Mouse (Mus musculus): Measurements from ENCODE around the gene Sipa1l2. TPM values are rescaled to one million over a fixed set of nuclear protein-coding genes. Genes with fewer than 3 reads are reported as not detected.

Sipa1l2 gene
- polyA plus RNA-seq, 2 experiments = 0.47 to 0.69 TPM

DNA sequence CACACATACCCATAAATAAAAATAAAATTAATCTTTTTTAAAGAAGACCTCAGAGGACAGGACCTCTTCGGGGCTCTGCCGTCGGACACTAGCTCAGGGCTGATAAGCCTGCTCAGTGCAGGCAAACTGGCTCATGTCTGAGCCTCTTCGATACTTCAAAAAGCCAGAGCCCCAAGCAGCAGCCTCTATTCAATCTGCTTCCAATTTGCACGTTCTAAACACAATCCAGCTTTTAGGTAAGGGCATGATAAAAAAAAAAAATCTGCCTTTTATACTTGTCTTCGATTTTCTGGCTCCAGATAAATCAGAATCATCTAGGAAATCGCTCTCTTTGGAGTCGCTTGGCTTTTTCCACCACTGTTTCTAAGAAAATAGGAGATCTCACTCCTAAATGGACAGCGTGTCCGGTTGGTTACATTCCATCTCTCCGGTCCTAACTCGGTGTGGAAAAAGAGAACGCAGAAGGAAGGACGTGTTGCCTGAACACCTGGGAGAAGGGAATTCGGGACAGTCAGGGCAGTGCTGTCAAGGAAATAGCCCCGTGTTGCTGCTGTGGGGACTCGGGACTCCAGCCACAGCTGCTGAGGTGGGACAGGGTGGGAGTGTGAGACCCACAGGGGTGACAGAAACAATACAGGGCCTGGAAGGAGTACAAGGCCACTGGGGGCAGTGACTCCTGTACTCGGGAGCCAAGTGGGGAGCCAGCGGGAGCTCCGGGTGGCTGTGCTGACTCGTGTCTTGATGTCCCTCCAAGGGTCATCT, 42.4 kb upstream of the Sipa1l2 start:
- ATAC-seq (ENCODE audit: insufficient read depth) = no peak
- WGBS (ENCODE audit: insufficient replicate concordance) = 70% methylated on average over 21 of the region's 21 CpGs
- no peak overlapping the region for H3K4me3 ChIP-seq (ENCODE audit: insufficient read depth in 1 of 2, low read depth in 2 of 2, low read length in 2 of 2)

GRCm38 (mm10) chr8:125611024-125611798, 41.6 kb upstream of the Sipa1l2 start:
- no peak for ATAC-seq (ENCODE audit: insufficient read depth)
- Histone ChIP-seq H3K4me3 (ENCODE audit: insufficient read depth in 1 of 2, low read depth in 2 of 2, low read length in 2 of 2) (no peak overlapping the region), H3K9ac (replicated peaks) (no peak overlapping the region), H3K4me1 (replicated peaks; ENCODE audit: control insufficient read depth in 2 of 2, insufficient read depth in 2 of 2, low read length in 1 of 2) (no peaks in the 10 kb centered on the region), H3K9me3 (ENCODE audit: control insufficient read depth, low read length) (no peaks in the 10 kb centered on the region), H3K27ac (no peak overlapping the region), H3K36me3 (replicated peaks; ENCODE audit: control insufficient read depth, insufficient read depth, low read depth) (no peaks in the 10 kb centered on the region), H3K27me3 (ENCODE audit: control insufficient read depth, insufficient read depth, low read length) (no peaks in the 10 kb centered on the region), H3K4me2 (ENCODE audit: low read depth) (no peak overlapping the region)
- no peak for DNase-seq (ENCODE audit: low read depth in 3 of 3, low spot score in 3 of 3)
- TF ChIP-seq EP300 (IDR thresholded peaks at IDR 0.05; ENCODE audit: low read depth) = no peak
- TF ChIP-seq CTCF (IDR thresholded peaks at IDR 0.05; ENCODE audit: low read depth) = no peak
- WGBS (ENCODE audit: insufficient replicate concordance) = 63% methylated on average over 10 of the region's 10 CpGs

More for the DNA sequence above, 42.4 kb upstream of the Sipa1l2 start:
- no peak overlapping the region for H3K27ac ChIP-seq
- no peaks in the 10 kb centered on the region for H3K36me3 ChIP-seq (replicated peaks; ENCODE audit: control insufficient read depth, insufficient read depth, low read depth)
- H3K9me3 ChIP-seq (ENCODE audit: control insufficient read depth, low read length) = no peaks in the 10 kb centered on the region
- TF ChIP-seq CTCF (IDR thresholded peaks at IDR 0.05; ENCODE audit: low read depth) (no peak), EP300 (IDR thresholded peaks at IDR 0.05; ENCODE audit: low read depth) (no peak)
- no peaks in the 10 kb centered on the region for H3K4me1 ChIP-seq (replicated peaks; ENCODE audit: control insufficient read depth in 2 of 2, insufficient read depth in 2 of 2, low read length in 1 of 2)
- no peak for DNase-seq (ENCODE audit: low read depth in 3 of 3, low spot score in 3 of 3)
- H3K27me3 ChIP-seq (ENCODE audit: control insufficient read depth, insufficient read depth, low read length) = no peaks in the 10 kb centered on the region
- no peak overlapping the region for H3K4me2 ChIP-seq (ENCODE audit: low read depth)
- no peak overlapping the region for H3K9ac ChIP-seq (replicated peaks)

DNA sequence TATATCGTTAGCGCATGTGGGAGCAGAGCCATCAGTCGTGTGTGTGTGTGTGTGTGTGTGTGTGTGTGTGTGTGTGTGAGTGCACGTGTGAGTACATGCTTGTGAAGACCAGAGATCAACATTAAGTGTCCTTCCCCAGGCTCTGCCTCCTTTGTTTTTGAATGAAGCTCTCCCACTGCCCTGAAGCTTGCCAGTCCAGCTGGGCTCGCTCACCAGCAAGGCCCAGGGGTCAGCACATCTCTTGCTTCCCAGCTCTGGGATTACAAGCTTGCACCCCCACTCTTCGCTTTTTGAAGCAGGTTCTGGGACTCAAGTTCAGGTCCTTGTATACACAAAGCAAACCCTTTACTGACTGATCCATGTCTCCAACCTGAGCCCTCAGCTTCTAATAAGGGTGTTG, 40.1 kb upstream of the Sipa1l2 start:
- no peak for ATAC-seq (ENCODE audit: insufficient read depth)
- TF ChIP-seq EP300 (IDR thresholded peaks at IDR 0.05; ENCODE audit: low read depth) (no peak), CTCF (IDR thresholded peaks at IDR 0.05; ENCODE audit: low read depth) (no peak)
- Histone ChIP-seq H3K9ac (replicated peaks) (no peak overlapping the region), H3K36me3 (replicated peaks; ENCODE audit: control insufficient read depth, insufficient read depth, low read depth) (no peaks in the 10 kb centered on the region), H3K9me3 (ENCODE audit: control insufficient read depth, low read length) (no peaks in the 10 kb centered on the region), H3K27ac (no peak overlapping the region), H3K4me3 (ENCODE audit: insufficient read depth in 1 of 2, low read depth in 2 of 2, low read length in 2 of 2) (no peak overlapping the region), H3K4me2 (ENCODE audit: low read depth) (no peak overlapping the region), H3K4me1 (replicated peaks; ENCODE audit: control insufficient read depth in 2 of 2, insufficient read depth in 2 of 2, low read length in 1 of 2) (no peaks in the 10 kb centered on the region), H3K27me3 (ENCODE audit: control insufficient read depth, insufficient read depth, low read length) (no peaks in the 10 kb centered on the region)
- WGBS (ENCODE audit: insufficient replicate concordance) = 62% methylated on average over 6 of the region's 6 CpGs
- no peak for DNase-seq (ENCODE audit: low read depth in 3 of 3, low spot score in 3 of 3)

DNA sequence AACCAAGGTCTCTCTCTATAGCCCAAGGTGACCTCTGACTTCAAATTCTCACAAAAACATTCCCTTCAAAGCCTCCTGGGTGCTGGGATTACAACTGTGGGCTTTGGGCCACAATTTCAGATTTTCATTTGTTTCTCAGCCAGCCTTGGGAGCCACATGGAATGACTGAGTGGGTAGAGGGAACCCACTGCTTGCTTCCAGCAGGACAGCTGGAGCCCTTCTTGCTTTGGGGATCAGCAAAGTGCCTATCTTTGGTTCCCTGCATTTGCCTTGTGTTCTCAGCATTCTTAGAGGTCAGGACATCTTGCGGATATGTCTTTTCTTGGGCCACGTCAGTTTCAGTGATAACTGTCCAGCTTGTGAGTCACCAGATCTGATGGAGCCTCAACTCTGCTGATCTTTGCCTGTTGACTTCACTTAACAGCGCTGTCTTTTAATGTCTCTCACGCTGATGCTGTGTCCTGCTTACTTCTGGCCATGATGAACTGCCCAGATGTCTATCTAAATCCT, 38.2 kb upstream of the Sipa1l2 start:
- H3K4me3 ChIP-seq (ENCODE audit: insufficient read depth in 1 of 2, low read depth in 2 of 2, low read length in 2 of 2) = no peak overlapping the region
- no peak overlapping the region for H3K9ac ChIP-seq (replicated peaks)
- H3K27ac ChIP-seq = no peak overlapping the region
- no peak for ATAC-seq (ENCODE audit: insufficient read depth)
- no peak overlapping the region for H3K4me2 ChIP-seq (ENCODE audit: low read depth)
- no peaks in the 10 kb centered on the region for H3K36me3 ChIP-seq (replicated peaks; ENCODE audit: control insufficient read depth, insufficient read depth, low read depth)
- DNase-seq (ENCODE audit: low read depth in 3 of 3, low spot score in 3 of 3) = no peak
- TF ChIP-seq CTCF (IDR thresholded peaks at IDR 0.05; ENCODE audit: low read depth) (no peak), EP300 (IDR thresholded peaks at IDR 0.05; ENCODE audit: low read depth) (no peak)
- H3K27me3 ChIP-seq (ENCODE audit: control insufficient read depth, insufficient read depth, low read length) = no peaks in the 10 kb centered on the region
- peaks cover 0 to 4% of the 10 kb centered on the region in 2 experiments; a peak in 1 of 4 replicates for H3K4me1 ChIP-seq (replicated peaks; ENCODE audit: control insufficient read depth in 2 of 2, insufficient read depth in 2 of 2, low read length in 1 of 2)
- H3K9me3 ChIP-seq (ENCODE audit: control insufficient read depth, low read length) = no peaks in the 10 kb centered on the region
- WGBS (ENCODE audit: insufficient replicate concordance) = 65% methylated on average over 4 of the region's 4 CpGs

DNA sequence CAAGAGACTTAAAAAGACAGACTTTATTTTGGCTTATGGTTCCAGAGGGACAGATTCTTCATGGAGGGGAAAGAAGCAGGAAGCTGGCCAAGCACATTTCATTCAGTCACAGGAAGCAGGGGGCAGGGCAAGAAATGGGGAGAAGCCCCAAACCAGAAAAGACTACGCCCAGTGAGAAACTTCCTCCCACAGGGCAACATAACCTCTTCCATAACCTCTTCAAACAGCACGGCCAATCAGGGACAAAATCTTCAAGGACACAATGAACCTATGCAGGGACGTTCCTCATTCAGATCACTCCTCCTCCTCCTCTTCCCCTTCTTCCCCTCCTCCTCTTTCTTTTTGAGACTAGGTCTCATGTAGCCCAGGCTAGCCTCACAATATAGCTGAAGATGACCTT, 37.3 kb upstream of the Sipa1l2 start:
- 41% methylated on average over 3 of the region's 3 CpGs for WGBS (ENCODE audit: insufficient replicate concordance)
- Histone ChIP-seq H3K9ac (replicated peaks) (no peak overlapping the region), H3K27ac (no peak overlapping the region)

More for the DNA sequence above, 37.3 kb upstream of the Sipa1l2 start:
- ATAC-seq (ENCODE audit: insufficient read depth) = no peak
- DNase-seq (ENCODE audit: low read depth in 3 of 3, low spot score in 3 of 3) = no peak
- H3K36me3 ChIP-seq (replicated peaks; ENCODE audit: control insufficient read depth, insufficient read depth, low read depth) = no peaks in the 10 kb centered on the region
- TF ChIP-seq EP300 (IDR thresholded peaks at IDR 0.05; ENCODE audit: low read depth) (no peak), CTCF (IDR thresholded peaks at IDR 0.05; ENCODE audit: low read depth) (no peak)
- no peak overlapping the region for H3K4me2 ChIP-seq (ENCODE audit: low read depth)
- no peak overlapping the region for H3K4me3 ChIP-seq (ENCODE audit: insufficient read depth in 1 of 2, low read depth in 2 of 2, low read length in 2 of 2)
- H3K9me3 ChIP-seq (ENCODE audit: control insufficient read depth, low read length) = no peaks in the 10 kb centered on the region
- no peaks in the 10 kb centered on the region for H3K27me3 ChIP-seq (ENCODE audit: control insufficient read depth, insufficient read depth, low read length)
- H3K4me1 ChIP-seq (replicated peaks; ENCODE audit: control insufficient read depth in 2 of 2, insufficient read depth in 2 of 2, low read length in 1 of 2) = peaks cover 0 to 4% of the 10 kb centered on the region in 2 experiments; a peak in 1 of 4 replicates
